Mouse (Mus musculus) E14TG2a.4 (cell line): ENCODE data around the gene Mgam.

Experiments used
- H3K27me3 ChIP-seq: 2 replicates; pipeline ENCODE4 v1.6.1; 2014; ENCODE audit warnings: low read length, control low read depth; ENCODE audit not compliant: insufficient read depth
- H3K36me3 ChIP-seq: 2 replicates; pipeline ENCODE4 v1.6.1; 2014; ENCODE audit warnings: low read length, control low read depth; ENCODE audit not compliant: insufficient read depth
- H3K4me1 ChIP-seq: replicated peaks from 2 replicates; pipeline ENCODE4 v1.6.1; 2014; ENCODE audit warnings: low read depth, low read length, control low read depth
- H3K4me3 ChIP-seq: replicated peaks from 2 replicates; pipeline ENCODE4 v1.5.1; 2014; ENCODE audit warnings: mild to moderate bottlenecking, low read length
- H3K9me3 ChIP-seq: 2 replicates; pipeline ENCODE4 v1.6.1; 2014; ENCODE audit warnings: low read length, control low read depth
- CTCF ChIP-seq: conservative IDR thresholded peaks from 2 replicates; pipeline ENCODE4 v1.5.1; 2014; ENCODE audit warnings: low read length
- NANOG ChIP-seq: IDR thresholded peaks from 2 replicates; pipeline ENCODE4 v1.6.1; 2014; ENCODE audit warnings: borderline replicate concordance, low read length, mixed read lengths
- POU5F1 ChIP-seq: IDR thresholded peaks from 2 replicates; pipeline ENCODE4 v1.6.1; 2014; ENCODE audit warnings: low read length, borderline replicate concordance

Mgam gene

DNA sequence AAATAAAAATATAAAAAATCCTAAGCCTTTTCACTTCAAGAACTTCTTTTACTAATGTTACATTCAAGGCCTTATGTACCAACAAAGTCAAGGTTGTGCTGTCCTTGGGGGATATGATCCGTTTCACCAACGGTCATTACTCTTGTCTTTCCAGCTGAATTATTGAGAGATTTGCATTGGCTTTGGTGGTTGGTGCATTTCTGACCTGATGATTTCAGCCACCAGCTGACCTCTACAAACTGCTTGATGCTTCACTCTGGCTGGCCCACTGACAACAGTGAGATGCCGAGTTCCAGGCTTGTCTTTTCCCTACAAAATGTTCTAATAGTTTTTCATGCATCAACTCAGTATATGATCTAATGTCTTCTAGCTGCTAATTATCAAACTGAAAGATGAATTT lies 146.0 kb downstream of the Mgam start:
- no peaks in the 10 kb centered on the region for H3K9me3 ChIP-seq
- H3K4me3 ChIP-seq, result no peak overlapping the region
- TF ChIP-seq POU5F1, result no peak
- TF ChIP-seq CTCF, result no peak
- TF ChIP-seq NANOG, result no peak
- H3K36me3 ChIP-seq, result no peaks in the 10 kb centered on the region
- H3K27me3 ChIP-seq, result no peaks in the 10 kb centered on the region
- H3K4me1 ChIP-seq, result no peaks in the 10 kb centered on the region

- no peaks in the 10 kb centered on the region for H3K27me3 ChIP-seq
- H3K4me1 ChIP-seq, result no peaks in the 10 kb centered on the region
- no peaks in the 10 kb centered on the region for H3K36me3 ChIP-seq
- TF ChIP-seq CTCF, result no peak
- no peak for TF ChIP-seq NANOG
- TF ChIP-seq POU5F1, result no peak
- no peaks in the 10 kb centered on the region for H3K9me3 ChIP-seq
- no peak overlapping the region for H3K4me3 ChIP-seq
These were observed 149.8 kb downstream of the Mgam start for GRCm38 (mm10) chr6:40778458-40778857.

GRCm38 (mm10) chr6:40783637-40784036 lies 155.0 kb downstream of the Mgam start:
- no peaks in the 10 kb centered on the region for H3K4me1 ChIP-seq
- H3K36me3 ChIP-seq, result no peaks in the 10 kb centered on the region
- no peak overlapping the region for H3K4me3 ChIP-seq
- no peaks in the 10 kb centered on the region for H3K9me3 ChIP-seq
- no peaks in the 10 kb centered on the region for H3K27me3 ChIP-seq
- TF ChIP-seq POU5F1 (no peak), CTCF (no peak), NANOG (no peak)

DNA sequence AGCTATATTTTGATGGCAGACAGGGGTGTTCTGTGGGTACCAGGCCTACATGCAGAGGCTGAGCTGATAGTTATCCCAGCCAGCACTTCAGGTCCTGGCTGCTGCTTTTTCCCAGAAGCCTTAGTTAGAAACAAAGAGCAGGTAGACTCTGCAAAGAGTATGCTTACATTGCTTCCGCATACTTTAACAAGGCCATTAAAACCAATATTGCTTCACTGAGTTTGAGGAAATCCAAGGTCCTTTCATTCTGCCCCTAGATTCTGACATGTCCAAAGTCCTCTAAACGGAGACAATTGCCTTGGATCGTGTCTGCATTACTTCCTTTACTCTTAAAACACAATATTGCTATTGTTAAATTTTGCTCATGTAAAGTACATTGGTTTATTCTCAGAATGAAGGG lies 155.7 kb downstream of the Mgam start:
- Histone ChIP-seq H3K9me3 (no peaks in the 10 kb centered on the region), H3K36me3 (no peaks in the 10 kb centered on the region), H3K27me3 (no peaks in the 10 kb centered on the region), H3K4me3 (no peak overlapping the region), H3K4me1 (no peaks in the 10 kb centered on the region)
- TF ChIP-seq POU5F1 (no peak), NANOG (no peak), CTCF (no peak)

DNA sequence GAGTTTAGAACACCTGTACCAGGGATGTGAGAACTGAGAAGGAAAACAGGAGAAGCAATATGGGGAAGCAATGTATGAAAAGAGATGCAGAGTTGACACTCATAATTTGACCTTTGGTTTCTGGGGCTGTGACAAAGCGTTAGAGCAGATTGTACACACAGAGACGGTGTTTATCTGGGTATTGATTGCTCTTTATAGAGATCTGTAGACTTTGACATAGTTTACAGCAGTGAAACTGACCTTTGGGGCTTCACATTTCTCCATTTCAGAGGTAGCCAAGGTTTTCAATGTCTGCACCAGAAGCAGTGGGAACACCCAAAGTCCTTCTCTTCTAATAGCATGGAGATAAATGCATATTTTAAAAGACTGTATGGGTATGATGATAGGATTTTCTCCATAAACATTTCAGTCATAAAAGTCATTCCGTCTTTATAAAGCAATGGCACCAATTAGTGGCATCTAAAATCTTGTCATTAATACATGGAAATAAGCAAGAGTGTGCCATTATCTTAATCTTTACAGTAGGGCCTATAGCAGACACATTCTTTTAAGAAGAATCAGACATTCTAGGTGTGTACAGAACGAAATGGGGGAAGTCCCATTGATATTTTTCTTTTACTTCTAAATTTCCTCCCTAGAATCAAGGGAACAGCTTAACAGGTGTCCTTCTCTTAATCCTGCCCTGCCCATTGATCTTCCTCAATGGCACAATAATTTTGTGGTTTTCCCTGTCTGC lies 166.6 kb downstream of the Mgam start:
- no peaks in the 10 kb centered on the region for H3K4me1 ChIP-seq
- no peak for TF ChIP-seq CTCF
- TF ChIP-seq POU5F1, result no peak
- TF ChIP-seq NANOG, result no peak
- no peak overlapping the region for H3K4me3 ChIP-seq
- H3K27me3 ChIP-seq, result no peaks in the 10 kb centered on the region
- H3K9me3 ChIP-seq, result no peaks in the 10 kb centered on the region
- no peaks in the 10 kb centered on the region for H3K36me3 ChIP-seq

DNA sequence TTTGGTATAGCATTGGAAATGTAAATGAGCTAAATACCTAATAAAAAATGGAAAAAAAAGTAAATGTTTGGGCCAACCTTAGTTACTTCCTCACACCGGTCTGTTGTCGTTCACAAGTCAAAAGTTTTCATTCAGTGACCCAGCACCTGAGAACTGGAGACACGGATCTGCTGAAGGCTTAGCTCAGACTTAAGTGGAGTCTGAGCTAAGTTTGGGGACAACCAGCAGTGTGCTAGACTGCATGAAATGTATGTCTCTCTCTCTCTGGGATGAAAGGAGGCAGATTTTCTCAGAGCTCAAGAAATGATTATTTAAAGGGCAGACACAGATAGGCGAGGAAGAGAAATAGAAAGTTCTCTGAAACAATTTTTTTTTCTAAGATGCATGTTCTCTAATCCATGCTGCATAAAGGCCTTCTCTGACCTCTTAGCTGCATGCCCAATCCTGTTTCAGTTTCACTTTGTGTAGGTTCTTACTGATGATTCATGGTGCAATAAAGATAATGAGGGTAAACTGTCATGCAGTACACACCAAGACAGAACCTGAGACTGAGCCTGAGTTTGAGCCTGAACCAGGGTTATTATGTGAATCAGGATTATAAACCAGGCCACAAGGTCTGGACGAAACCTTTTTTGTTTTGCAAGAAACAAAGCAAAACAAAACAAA lies 189.7 kb downstream of the Mgam start:
- no peaks in the 10 kb centered on the region for H3K4me1 ChIP-seq
- no peak for TF ChIP-seq CTCF
- no peak for TF ChIP-seq POU5F1
- TF ChIP-seq NANOG, result no peak
- H3K27me3 ChIP-seq, result no peaks in the 10 kb centered on the region
- no peak overlapping the region for H3K4me3 ChIP-seq
- H3K9me3 ChIP-seq, result no peaks in the 10 kb centered on the region
- no peaks in the 10 kb centered on the region for H3K36me3 ChIP-seq
